Mouse (Mus musculus): ENCODE data around the gene Csnk1g2.
A peak's percentile ranks its signal among the peaks of the same experiment; 100 is the strongest.
"Not testable (repeated sequence)": the region's sequence is repeated elsewhere in the genome, so short reads cannot be mapped to it uniquely, and the experiment has no call there.

The Csnk1g2 gene

DNA sequence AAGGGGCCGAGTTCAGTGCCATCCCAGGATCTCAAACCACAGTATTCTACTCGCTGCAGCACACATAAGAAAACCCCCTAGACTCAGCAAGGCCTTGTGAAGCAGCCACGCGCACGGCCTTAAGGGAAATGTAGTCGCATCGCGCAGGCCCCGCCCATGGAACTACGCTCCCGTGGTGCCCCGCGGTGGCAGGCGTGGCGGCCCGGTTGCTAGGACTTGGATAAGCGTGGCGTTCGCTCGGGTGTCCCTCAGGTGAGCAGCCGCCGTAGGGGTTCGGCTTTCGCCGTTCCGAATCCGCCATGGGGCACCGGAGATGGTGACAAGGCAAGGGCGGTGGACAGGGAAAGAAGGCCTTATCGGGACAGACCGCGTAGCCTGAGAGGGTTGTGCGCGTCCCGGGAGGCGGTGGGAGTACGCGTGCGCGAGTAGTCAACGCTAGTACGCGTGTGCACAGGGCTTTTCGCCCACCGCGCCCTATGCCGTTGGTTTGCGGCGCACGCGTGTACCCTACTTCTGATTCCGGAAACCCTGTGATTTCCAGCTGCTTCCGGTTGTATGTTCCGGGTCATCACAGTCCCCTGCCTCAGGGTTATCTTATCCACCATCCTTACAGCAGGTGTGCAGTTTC lies 19.8 kb upstream of the Csnk1g2 start, which contains the start of the genes Scamp4 and Adat3:
Gene Scamp4 (plus strand): TSS at position 175 of the 628 bp plus-strand sequence.
Gene Adat3 (plus strand): TSS at position 183 of the 628 bp plus-strand sequence.
- DNase-seq (ENCODE audit: low spot score), result peak; percentile 72

DNA sequence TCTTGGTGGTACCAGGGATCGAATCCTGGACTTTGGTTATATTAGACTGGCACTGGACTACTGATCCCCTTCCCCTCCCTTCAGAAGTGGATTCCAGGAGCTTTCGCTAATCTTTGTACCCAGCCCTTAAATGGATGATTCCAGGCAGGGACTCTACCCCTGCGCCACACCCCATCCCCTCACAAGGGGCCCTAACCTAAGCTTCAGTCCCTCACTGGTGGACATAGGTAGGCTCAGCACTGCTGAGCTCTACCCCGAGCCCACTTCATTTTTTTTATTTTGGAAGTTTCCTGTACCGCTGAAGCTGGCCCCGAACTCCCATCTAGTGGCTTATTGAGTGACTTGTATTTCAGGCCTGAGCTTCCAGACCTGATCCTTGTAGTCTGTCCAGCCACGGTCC lies 19.3 kb upstream of the Csnk1g2 start:
- DNase-seq (ENCODE audit: low spot score), result no peak

DNA sequence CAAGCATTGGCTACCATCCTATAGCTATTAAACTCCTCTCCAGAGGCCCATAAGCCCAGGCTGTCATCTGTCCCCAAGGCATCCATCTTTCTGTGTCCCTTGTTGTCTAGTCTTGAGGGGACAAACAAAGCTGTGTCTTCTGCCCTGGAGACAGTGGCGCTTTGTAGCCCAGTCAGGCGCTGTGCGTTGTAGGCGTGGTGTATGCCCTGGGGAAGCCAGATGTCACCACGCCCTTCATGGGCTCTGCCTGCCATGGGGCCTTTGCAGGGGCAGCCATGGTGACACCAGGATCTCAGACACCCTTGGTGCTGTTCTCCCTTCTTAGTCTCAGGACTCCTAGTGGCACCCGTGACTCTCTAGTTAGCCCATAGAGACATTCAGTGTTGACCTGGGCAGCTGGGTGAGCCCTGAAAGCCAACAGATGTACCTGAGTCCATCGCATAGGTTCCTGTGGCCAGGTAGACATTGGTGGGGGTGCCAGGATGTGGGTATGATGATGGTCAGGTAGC lies 18.6 kb upstream of the Csnk1g2 start:
- DNase-seq (ENCODE audit: low spot score), result no peak

DNA sequence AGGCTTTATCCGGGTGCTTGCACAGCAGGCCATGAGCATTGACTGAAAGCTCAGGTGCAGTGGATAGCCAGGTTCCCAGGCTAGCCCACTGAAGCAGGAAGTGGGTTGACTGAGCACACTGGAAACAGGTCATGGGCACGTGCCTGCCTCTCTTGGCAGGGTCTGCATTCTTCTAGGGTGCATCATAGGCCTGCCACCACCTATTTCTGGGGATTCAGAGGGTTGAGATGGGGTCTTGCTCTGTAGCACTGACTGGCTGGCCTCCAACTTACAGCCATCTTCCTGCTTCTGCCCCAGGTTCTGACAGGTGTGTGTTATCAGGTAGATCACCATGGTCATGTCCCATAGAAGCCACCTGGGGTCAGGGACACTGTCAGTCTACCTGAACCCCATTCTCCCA lies 17.6 kb upstream of the Csnk1g2 start:
- no peak for DNase-seq (ENCODE audit: low spot score)

DNA sequence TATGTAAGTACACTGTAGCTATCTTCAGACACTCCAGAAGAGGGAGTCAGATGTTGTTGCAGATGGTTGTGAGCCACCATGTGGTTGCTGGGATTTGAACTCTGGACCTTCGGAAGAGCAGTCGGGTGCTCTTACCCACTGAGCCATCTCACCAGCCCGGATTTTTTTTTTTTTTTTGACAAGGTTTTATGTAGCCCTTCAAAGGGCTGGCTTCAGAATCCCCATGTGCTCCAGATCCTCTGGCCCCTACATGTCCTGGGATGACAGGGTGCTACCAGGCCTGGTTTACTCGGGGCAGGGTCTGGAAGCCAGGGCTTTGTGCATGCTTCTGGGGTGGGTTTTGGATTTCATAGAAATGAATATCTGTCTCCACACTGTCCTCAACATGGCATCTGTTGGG lies 16.9 kb upstream of the Csnk1g2 start, which contains the start of gene Gm49322:
Gene Gm49322 (plus strand): TSS at position 301 of the 400 bp plus-strand sequence.
- DNase-seq (ENCODE audit: low spot score), result not testable (repeated sequence)

DNA sequence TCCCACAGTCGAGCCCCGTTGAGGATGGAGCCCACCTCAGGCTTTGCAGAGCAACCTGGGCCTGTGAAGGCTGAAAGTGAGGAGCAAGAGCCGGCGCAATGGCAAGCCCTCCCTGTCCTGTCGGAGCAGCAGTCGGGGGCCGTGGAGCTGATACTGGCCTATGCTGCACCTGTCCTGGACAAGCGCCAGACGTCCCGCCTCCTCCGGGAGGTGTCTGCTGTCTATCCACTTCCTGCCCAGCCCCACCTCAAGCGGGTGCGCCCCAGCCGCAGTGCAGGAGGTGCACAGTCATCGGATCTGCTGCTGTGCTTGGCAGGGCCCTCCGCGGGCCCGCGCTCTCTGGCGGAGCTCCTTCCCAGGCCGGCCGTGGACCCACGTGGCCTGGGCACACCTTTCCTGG lies 16.3 kb upstream of the Csnk1g2 start:
- DNase-seq (ENCODE audit: low spot score), result no peak

DNA sequence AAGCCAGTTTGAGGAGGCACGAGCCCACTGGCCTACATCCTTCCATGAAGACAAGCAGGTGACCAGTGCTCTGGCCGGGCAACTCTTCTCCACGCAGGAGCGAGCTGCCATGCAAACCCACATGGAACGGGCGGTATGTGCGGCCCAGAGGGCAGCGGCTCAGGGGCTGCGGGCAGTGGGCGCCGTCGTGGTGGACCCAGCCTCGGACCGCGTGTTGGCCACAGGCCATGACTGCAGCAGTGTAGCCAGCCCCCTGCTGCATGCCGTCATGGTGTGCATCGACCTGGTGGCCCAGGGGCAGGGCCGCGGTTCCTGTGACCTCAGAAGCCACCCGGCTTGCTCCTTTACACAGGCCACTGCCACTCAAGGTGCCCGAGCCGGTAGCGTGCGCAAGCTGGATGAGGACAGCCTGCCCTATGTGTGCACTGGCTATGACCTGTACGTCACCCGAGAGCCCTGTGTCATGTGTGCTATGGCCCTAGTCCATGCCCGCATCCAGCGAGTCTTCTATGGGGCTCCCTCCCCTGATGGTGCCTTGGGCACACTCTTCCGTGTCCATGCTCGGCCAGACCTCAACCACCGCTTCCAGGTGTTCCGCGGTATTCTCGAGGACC lies 15.8 kb upstream of the Csnk1g2 start:
- no peak for DNase-seq (ENCODE audit: low spot score)

DNA sequence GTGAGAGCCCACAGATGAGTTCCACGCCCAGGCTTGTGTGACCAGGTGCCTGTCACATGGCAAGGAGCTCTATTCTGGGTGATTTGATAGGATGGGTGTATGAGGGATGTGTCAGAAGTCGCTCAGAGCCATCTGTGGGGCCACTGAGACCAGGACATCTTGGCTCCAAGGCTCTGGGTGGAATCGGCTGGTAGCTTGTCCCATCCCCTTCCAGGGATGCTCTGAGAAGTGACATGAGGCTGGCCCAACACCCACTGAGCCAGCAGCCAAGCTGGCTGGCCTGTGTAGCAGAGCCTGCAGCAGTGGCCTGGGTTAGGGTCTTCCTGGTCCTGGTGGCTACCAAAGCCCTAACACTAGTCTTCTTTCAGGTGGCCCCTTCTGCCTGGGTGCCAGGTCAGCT lies 14.2 kb upstream of the Csnk1g2 start:
- DNase-seq (ENCODE audit: low spot score), result no peak

DNA sequence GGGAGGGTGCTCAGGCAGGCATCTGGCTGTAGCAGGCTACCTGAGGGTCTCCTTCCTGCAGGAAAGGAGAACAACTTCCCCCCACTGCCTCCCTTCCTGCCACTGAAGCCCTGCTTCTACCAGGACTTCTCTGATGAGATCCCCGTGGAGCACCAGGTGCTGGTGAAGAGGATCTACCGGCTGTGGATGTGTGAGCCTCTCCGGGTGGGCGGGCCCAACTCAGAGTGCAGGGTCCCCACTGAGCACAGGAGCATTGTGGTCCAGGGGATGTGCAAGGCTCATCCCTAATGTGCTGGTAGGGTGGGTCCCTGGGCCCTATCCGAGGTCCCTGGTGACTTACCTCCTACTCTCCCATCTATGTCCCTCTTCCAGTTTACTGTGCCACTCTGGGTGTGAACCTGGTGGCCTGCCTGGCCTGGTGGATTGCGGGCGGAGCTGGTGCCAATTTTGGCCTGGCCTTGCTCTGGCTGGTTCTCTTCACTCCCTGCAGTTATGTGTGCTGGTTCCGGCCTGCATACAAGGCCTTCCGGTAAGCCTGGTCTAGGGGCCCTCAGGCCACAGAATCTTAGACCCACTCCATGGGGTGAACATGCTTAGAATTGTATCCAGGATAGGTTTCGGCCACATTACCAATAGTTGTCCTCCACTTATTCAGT lies 13.2 kb upstream of the Csnk1g2 start:
- DNase-seq (ENCODE audit: low spot score), result no peak

DNA sequence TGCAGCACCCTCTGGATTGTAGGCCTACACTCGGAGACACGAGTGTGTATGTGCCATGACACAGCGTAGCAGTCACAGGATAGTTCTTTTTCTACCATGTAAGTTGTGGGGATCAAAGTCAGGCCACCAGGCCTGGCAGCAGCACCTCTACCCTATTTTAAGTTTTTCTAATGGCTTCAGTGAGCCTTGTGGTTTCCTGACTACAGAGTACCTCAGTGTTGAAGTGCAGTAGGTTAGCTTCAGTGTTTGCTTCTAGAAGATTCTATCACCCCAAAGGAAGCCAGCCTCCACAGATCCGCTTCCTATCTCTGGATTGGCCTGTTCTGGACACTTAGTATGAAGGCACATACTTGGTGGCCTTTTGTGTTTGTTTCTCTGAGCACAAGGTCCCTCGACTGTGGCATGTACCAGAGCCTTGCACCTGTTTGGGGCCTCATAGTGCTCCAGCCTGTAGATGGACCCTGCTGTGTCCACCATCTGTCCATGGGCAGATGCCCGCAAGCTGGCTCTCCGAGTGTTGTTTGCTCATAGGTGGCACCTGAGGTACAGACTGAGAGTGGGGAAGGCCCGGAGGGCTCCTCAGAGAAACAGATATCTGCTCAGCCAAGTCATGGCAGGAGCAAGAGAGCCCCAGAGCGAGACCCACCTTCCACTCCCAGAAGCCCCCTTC lies 12.4 kb upstream of the Csnk1g2 start:
- no peak for DNase-seq (ENCODE audit: low spot score)

DNA sequence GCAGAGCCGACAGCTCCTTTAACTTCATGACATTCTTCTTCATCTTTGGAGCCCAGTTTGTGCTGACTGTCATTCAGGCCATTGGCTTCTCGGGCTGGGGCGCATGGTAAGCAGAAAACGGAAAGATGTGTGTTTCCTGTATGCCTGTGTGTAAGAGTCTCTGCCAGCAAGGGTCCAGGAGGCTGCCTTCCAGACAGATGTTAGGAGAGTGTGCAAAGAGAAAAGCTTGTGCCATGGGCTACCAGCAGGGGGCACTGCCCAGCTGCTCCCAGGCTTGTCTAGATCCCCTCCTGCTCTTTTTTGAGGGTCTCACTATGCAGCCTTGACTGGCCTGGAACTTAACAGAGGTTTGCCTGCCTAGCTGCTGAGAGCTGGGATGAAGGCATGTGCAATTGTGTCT lies 11.6 kb upstream of the Csnk1g2 start:
- DNase-seq (ENCODE audit: low spot score), result no peak

DNA sequence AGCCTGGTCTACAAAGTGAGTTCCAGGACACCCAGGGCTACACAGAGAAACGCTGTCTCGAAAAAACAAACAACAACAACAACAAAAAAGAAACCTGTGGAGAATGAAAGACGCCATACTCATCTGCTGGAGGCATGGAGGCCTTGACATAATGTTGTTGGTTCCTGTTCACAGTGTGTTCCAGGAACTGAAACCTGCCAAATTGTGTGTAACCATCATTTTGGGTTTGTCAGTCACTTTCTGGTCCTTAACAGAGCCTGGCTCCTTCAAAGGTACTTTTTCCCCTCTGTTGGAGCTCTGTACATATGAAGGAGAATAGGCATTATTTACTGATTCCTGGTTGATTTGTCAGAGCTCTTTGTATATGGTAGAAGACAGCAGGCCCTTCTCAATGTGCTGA lies 10.7 kb upstream of the Csnk1g2 start:
- no peak for DNase-seq (ENCODE audit: low spot score)

DNA sequence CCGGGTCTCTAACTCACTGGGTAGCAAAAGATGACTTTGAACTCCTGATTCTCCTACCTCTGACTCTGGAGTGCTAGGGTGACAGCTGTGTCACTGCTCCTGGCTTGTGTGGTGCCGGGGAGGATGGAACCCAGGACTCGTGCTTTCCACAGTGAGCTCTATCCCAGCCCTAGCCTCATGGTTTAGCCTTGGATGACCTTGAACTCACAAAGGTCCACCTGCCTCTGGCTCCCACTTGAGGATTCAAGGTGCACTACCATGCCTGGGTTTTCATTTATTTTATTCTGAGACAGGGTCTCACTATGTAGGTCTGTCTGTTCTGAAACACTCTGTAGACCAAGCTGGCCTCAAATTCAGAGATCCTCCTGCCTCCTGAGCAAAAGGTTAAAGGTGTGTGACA lies 8.8 kb upstream of the Csnk1g2 start:
- DNase-seq (ENCODE audit: low spot score), result no peak

DNA sequence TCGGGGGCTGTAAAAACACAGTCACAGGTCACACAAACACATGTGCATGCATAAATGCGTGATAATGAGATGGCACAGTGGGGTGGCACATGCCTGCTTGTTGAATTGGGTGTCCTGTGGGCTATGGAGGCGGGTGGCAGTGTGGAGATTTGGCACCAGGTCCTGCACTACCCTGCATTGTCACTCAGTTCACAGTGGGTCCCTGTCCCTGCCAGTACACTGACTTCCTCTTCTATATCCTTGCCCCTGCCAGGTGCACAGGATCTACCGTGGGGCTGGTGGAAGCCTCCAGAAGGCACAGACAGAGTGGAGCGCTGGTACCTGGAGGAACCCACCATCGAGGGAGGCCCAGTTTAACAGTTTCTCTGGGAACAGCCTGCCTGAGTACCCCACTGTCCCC lies 8.3 kb upstream of the Csnk1g2 start:
- no peak for DNase-seq (ENCODE audit: low spot score)

DNA sequence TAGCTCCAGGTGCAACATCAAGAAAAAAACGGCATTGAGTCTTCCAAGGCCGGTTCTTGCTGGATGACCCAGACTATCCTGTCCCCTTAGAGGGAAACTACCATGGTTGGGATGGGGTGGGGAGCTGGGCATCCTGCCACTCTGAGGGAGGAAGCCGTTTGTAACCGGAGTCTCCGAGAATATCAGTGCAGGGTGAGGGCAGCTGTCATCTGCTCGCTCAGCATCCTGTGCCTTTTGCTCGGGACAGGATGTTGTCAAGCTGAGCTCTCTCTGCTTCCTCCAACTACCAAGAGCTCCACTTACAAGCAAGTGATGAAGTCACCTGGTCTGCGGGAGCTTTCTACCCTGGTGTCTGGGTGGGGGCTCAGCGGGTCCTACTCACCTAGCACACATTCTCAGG lies 4.5 kb upstream of the Csnk1g2 start:
- no peak for DNase-seq (ENCODE audit: low spot score)

DNA sequence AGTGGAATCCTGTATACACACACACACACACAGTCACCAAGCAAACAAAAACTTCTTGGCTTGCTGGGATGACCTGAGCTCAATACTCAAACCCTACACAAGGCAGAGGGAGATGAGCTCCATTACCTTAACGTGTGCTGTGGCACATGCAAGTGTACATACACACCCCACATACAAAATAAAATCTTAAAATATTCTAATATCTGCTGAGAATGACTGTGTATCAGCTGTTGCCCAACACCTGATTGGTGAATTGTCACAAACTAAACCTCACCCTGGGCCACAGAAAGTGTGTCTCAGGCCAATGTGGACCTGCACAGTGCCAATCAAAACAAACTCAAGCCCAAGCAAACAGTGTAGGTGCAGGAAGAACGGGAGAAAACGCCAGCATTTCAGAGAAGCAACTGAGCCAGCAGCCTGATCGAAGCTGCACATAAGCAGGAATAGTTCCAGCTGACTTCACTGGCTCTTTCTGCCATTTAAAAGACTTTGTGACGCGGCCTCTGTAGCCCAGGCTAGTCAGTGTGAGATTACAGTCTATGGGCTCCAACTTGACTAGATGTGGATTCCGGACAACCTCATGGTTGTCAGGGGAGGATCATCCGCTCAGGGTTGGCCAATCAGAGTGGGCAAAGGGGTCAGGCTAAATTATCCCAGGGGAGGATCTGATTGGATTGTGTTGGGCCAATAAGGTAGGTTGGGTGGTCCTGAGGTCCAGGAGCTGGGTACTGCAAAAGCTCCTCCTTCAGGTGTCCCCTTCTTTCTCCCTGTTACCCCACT lies 3.0 kb upstream of the Csnk1g2 start:
- no peak for DNase-seq (ENCODE audit: low spot score)

DNA sequence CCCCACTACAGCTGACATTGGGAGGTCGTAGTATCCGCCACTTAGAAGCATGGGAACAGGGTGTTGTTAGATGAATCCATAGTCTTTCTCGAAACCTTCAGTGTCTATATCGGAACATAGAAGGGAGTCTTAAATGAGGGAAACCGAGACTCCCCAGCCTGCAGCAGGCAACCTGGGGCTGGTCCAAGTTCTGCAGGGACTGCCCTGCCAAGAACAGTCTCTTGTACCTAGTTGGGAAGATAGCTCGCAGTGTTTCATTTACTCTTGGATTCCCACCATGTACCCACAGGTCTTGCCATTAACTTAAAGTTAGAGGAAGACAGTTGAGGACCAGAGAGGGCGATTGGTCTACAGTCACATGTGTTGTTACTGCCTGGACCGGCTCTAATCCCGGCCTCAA lies 2.3 kb upstream of the Csnk1g2 start:
- no peak for DNase-seq (ENCODE audit: low spot score)

DNA sequence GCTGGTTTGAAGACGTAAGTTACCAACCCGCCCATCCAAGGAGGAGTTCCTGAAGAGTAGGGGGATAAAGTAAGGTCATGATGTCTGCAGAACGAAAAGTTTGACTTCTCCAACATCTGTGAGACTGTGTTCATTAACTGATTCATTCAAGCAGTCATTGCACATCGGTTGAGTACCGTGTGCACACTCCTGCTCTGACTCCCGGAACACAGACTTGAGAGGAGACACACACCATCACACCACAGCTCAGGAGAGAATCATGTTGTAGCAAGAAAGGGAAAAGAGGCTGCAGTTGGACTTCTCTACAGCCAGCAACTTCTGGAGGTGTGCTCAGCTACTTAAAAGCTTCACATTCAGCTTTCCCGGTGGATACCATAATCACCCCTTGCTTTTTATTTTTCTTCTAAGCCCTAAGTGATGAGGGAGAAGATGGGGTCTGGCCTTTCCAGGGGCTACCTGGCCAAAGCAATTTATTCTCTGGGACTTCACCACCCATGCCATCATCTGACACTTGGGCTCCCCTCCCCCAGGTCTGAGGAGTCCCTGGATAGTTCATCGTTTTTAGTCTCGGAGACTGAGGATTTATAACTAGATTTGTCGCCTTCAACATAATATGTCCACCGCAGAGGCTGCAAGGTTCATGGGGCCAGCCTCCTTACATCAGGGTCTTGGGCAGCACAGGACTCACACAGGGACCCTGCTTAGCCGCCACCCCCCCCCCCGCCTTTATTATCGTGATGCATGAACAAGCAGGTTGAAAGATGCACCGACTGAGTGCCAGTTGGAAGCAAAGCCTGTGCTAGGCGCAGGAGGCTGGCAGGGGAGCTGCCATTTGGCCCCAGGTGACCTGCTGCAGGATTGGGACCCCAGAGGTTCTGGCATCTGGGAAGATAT lies 1.6 kb upstream of the Csnk1g2 start:
- DNase-seq (ENCODE audit: low spot score), result no peak

DNA sequence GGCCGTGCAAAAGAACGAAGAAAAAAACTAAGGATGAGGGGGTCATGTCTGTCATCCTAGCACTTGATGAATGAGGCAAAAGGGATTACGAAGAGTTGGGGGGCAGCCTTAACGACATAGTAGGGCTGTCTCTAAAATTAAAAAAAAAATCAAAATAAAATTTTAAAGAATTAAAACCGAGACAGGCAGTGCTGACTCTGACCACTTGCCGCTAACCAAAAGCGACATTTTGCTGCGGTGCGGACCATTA lies 1.0 kb upstream of the Csnk1g2 start:
- DNase-seq (ENCODE audit: low spot score), result no peak

DNA sequence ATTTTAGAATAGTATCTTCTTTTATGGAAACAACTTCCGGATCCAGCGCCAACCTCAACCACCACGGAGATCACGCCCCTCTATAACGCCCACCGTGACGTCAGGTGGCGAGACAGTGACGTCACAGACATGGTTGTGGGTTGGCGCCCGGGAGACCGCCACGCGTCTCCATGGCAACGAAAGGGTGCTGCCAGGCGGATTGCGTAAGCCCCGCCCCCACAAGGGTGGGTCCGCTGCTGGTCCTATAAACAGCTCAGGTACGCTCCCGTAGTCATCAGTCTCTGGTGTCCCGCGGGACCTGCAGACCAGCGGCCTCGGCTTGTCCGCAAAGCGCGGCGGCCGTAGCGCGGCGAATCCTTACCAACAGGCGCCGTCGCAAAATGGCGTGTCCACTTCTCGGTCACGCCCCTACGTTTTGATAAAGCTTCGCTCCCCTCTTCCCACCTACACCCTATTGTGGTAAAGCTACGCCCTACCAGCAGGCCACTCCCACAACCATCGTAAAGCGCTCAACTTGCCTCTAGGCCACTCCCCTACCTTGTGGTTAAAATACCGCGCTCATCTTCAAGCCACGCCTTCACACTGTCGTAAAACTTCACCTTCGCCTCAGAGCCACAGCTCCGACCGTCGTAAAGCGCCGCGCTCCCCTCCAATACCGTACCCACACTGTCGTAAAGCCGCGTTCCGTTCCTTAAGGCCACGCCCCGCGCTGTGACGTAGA lies 538 bp upstream of the Csnk1g2 start:
- peak; percentile 98 for DNase-seq (ENCODE audit: low spot score)
